In genomic region chr2:24678538-24678937, GRCm38 (mm10) we compare ENCODE assay signal across 9 mouse cellular contexts.
DNase-seq lines count a peak whose midpoint lies in the region; ATAC-seq lines count a peak whose summit lies in the region.
"Had no signal": no experiment of that assay in that cellular context is flagged by ENCODE, and none has a peak within 500 bp of the region (broad histone marks: within the 10 kb centered on the region; RNA-seq: fewer than 3 reads in every experiment).

No protein-coding gene starts in this region.

- H3K9me3 ChIP-seq in heart, embryonic 16.5 days (replicated peaks; ENCODE audit: control insufficient read depth, low read length) = no peaks in the 10 kb centered on the region
- H3K9me3 ChIP-seq in midbrain, embryonic 11.5 days (ENCODE audit: control insufficient read depth, low read length) = no peaks in the 10 kb centered on the region
- H3K9me3 ChIP-seq in midbrain, embryonic 16.5 days (replicated peaks; ENCODE audit: control insufficient read depth, low read length, poor library complexity, severe bottlenecking) = no peaks in the 10 kb centered on the region
- H3K9me3 ChIP-seq in forebrain, embryonic 15.5 days = no peaks in the 10 kb centered on the region
- no peaks in the 10 kb centered on the region for H3K9me3 ChIP-seq in stomach, embryonic 14.5 days (ENCODE audit: control insufficient read depth, low read depth, low read length)

- H3K36me3 ChIP-seq in heart, embryonic 16.5 days (ENCODE audit: control insufficient read depth, insufficient read depth) = no peaks in the 10 kb centered on the region
- H3K36me3 ChIP-seq in midbrain, embryonic 11.5 days (ENCODE audit: control insufficient read depth, insufficient read depth, low read length) = no peaks in the 10 kb centered on the region
- H3K36me3 ChIP-seq in midbrain, embryonic 16.5 days (ENCODE audit: control insufficient read depth, insufficient read depth, low read length) = peaks cover 25% of the 10 kb centered on the region
- H3K36me3 ChIP-seq in forebrain, embryonic 15.5 days = peaks cover 5% of the 10 kb centered on the region; the same call in 1 of the 2 replicates
- H3K36me3 ChIP-seq in stomach, embryonic 14.5 days (ENCODE audit: control insufficient read depth, insufficient read depth, low read length) = no peaks in the 10 kb centered on the region

- no peak overlapping the region for H3K27ac ChIP-seq in heart, embryonic 16.5 days (ENCODE audit: low read length)
- no peak overlapping the region for H3K27ac ChIP-seq in midbrain, embryonic 11.5 days (ENCODE audit: low read depth, low read length)
- no peak overlapping the region for H3K27ac ChIP-seq in midbrain, embryonic 16.5 days (ENCODE audit: low read length)
- H3K27ac ChIP-seq in forebrain, embryonic 15.5 days (replicated peaks) = no peak overlapping the region
- no peak overlapping the region for H3K27ac ChIP-seq in stomach, embryonic 14.5 days (ENCODE audit: low read length)

- DNase-seq in heart, postnatal 4 days = no peak
- DNase-seq in midbrain, embryonic 11.5 days (ENCODE audit: low spot score, missing footprints) = no peak
- DNase-seq in left cerebral cortex, adult 11 months (ENCODE audit: low spot score) = no peak
- DNase-seq in layer of hippocampus, postnatal 14 days (ENCODE audit: low spot score in 2 of 2) = no peak

- H3K4me1 ChIP-seq in heart, embryonic 16.5 days (ENCODE audit: control insufficient read depth, insufficient read depth, low read length) = no peaks in the 10 kb centered on the region
- peaks cover 5% of the 10 kb centered on the region; the same call in 1 of the 2 replicates for H3K4me1 ChIP-seq in midbrain, embryonic 11.5 days (ENCODE audit: control insufficient read depth, insufficient read depth, low read length)
- no peaks in the 10 kb centered on the region for H3K4me1 ChIP-seq in midbrain, embryonic 16.5 days (ENCODE audit: control insufficient read depth, insufficient read depth, low read length)
- H3K4me1 ChIP-seq in forebrain, embryonic 15.5 days = peaks cover 4% of the 10 kb centered on the region; the same call in 1 of the 2 replicates
- H3K4me1 ChIP-seq in stomach, embryonic 14.5 days (ENCODE audit: control insufficient read depth, insufficient read depth, low read length) = peaks cover 3% of the 10 kb centered on the region; the same call in 1 of the 2 replicates

- peaks cover 13% of the 10 kb centered on the region for H3K27me3 ChIP-seq in heart, embryonic 16.5 days (ENCODE audit: control insufficient read depth, insufficient read depth, low read length)
- H3K27me3 ChIP-seq in midbrain, embryonic 11.5 days (ENCODE audit: control insufficient read depth, insufficient read depth, low read length) = no peaks in the 10 kb centered on the region
- no peaks in the 10 kb centered on the region for H3K27me3 ChIP-seq in midbrain, embryonic 16.5 days (ENCODE audit: control insufficient read depth, insufficient read depth, low read depth, low read length)
- no peaks in the 10 kb centered on the region for H3K27me3 ChIP-seq in forebrain, embryonic 15.5 days
- no peaks in the 10 kb centered on the region for H3K27me3 ChIP-seq in stomach, embryonic 14.5 days (ENCODE audit: control insufficient read depth, insufficient read depth, low read length)
- H3K27me3 ChIP-seq: CH12.LX had no signal

- H3K4me2 ChIP-seq in heart, embryonic 16.5 days (ENCODE audit: low read depth, low read length) = peak overlapping the region; percentile 54; the same call in 1 of the 2 replicates
- peak overlapping the region; percentile 41; the same call in 1 of the 2 replicates for H3K4me2 ChIP-seq in midbrain, embryonic 11.5 days
- H3K4me2 ChIP-seq in midbrain, embryonic 16.5 days (ENCODE audit: low read length) = no peak overlapping the region
- peak overlapping the region; percentile 38; the same call in 1 of the 2 replicates for H3K4me2 ChIP-seq in forebrain, embryonic 15.5 days (replicated peaks)
- H3K4me2 ChIP-seq in stomach, embryonic 14.5 days (replicated peaks; ENCODE audit: low read depth, low read length) = peak overlapping the region; percentile 47

- WGBS in heart, embryonic 16.5 days = 61% methylated on average over 5 of the region's 5 CpGs
- WGBS in midbrain, embryonic 11.5 days = 77% methylated on average over 5 of the region's 5 CpGs
- 79% methylated on average over 5 of the region's 5 CpGs for WGBS in midbrain, embryonic 16.5 days
- WGBS in forebrain, embryonic 15.5 days = 66% methylated on average over 5 of the region's 5 CpGs
- WGBS in stomach, embryonic 14.5 days = 60% methylated on average over 5 of the region's 5 CpGs

- ATAC-seq in heart, embryonic 16.5 days (replicated peaks; ENCODE audit: extremely low read depth, insufficient read depth, low FRiP score) = no peak
- no peak for ATAC-seq in midbrain, embryonic 11.5 days (ENCODE audit: low FRiP score)
- ATAC-seq in midbrain, embryonic 16.5 days = no peak
- no peak for ATAC-seq in forebrain, embryonic 15.5 days (replicated peaks)
- peak; percentile 76 for ATAC-seq in stomach, embryonic 14.5 days (ENCODE audit: insufficient number of reproducible peaks, insufficient read depth, low FRiP score, low read depth)

- no peak overlapping the region; the same call in 1 of the 2 replicates for H3K4me3 ChIP-seq in heart, embryonic 16.5 days (ENCODE audit: low read length)
- H3K4me3 ChIP-seq in midbrain, embryonic 11.5 days (ENCODE audit: low read depth, low read length) = no peak overlapping the region
- no peak overlapping the region for H3K4me3 ChIP-seq in midbrain, embryonic 16.5 days (ENCODE audit: low read depth, low read length)
- H3K4me3 ChIP-seq in forebrain, embryonic 15.5 days = no peak overlapping the region
- H3K4me3 ChIP-seq in stomach, embryonic 14.5 days (ENCODE audit: low read depth, low read length) = peak overlapping the region; percentile 22; the same call in 1 of the 2 replicates

- H3K9ac ChIP-seq in heart, embryonic 16.5 days (ENCODE audit: low read length) = no peak overlapping the region
- no peak overlapping the region for H3K9ac ChIP-seq in midbrain, embryonic 11.5 days (ENCODE audit: low read length)
- no peak overlapping the region for H3K9ac ChIP-seq in midbrain, embryonic 16.5 days (ENCODE audit: low read depth, low read length)
- H3K9ac ChIP-seq in forebrain, embryonic 15.5 days (replicated peaks) = no peak overlapping the region
- no peak overlapping the region for H3K9ac ChIP-seq in stomach, embryonic 14.5 days (replicated peaks; ENCODE audit: low read depth, low read length)
